Mouse (Mus musculus): ENCODE measurements around the gene Hyou1. TPM values are rescaled to one million over a fixed set of nuclear protein-coding genes. Genes with fewer than 3 reads are reported as not detected.
"Not testable (repeated sequence)": the region's sequence is repeated elsewhere in the genome, so short reads cannot be mapped to it uniquely, and the experiment has no call there.

Gene Hyou1
- polyA plus RNA-seq, 1 experiment from 2014 or later = 26.7 TPM

- no peak for ATAC-seq (ENCODE audit: low FRiP score)
- no peak overlapping the region for H3K9ac ChIP-seq
- H3K36me3 ChIP-seq (replicated peaks) = peaks cover 71% of the 10 kb centered on the region
- 77% methylated on average over 4 of the region's 4 CpGs for WGBS
- peaks cover 9% of the 10 kb centered on the region for H3K4me1 ChIP-seq
- H3K27ac ChIP-seq = no peak overlapping the region
- H3K27me3 ChIP-seq = no peaks in the 10 kb centered on the region
- no peak overlapping the region for H3K4me2 ChIP-seq
- no peaks in the 10 kb centered on the region for H3K9me3 ChIP-seq
- no peak overlapping the region for H3K4me3 ChIP-seq (replicated peaks)
Measured at GRCm38 (mm10) chr9:44357207-44357606, 22.1 kb upstream of the Hyou1 start.

- H3K27me3 ChIP-seq = no peaks in the 10 kb centered on the region
- peak within 1 kb of the TSS; percentile 66 for H3K27ac ChIP-seq
Measured at GRCm38 (mm10) chr9:44361190-44361917, 17.9 kb upstream of the Hyou1 start, which contains the start of gene Vps11. Gene Vps11 (minus strand): TSS chr9:44361670.

GRCm38 (mm10) chr9:44361931-44362330 lies 17.4 kb upstream of the Hyou1 start:
- not testable (repeated sequence) for H3K27me3 ChIP-seq, H3K9ac ChIP-seq, H3K9me3 ChIP-seq, H3K4me1 ChIP-seq
- H3K4me2 ChIP-seq = peak overlapping the region; percentile 88
- peak overlapping the region; percentile 66 for H3K27ac ChIP-seq
- H3K36me3 ChIP-seq (replicated peaks) = peaks cover 24% of the 10 kb centered on the region
- ATAC-seq (ENCODE audit: low FRiP score) = 0 out of 2 replicates have a peak, but pooled peaks have one; percentile 6
- peak overlapping the region; percentile 76 for H3K4me3 ChIP-seq (replicated peaks)
- 44% methylated on average over 4 of the region's 4 CpGs for WGBS

More at GRCm38 (mm10) chr9:44361190-44361917, 17.9 kb upstream of the Hyou1 start, which contains the start of gene Vps11:
- Histone ChIP-seq H3K9ac (peak within 1 kb of the TSS; percentile 66), H3K9me3 (no peaks in the 10 kb centered on the region), H3K4me3 (replicated peaks) (peak within 1 kb of the TSS; percentile 76), H3K4me2 (peak within 1 kb of the TSS; percentile 88), H3K4me1 (peaks cover 9% of the 10 kb centered on the region), H3K36me3 (replicated peaks) (peaks cover 30% of the 10 kb centered on the region)
- peak; percentile 95 for ATAC-seq (ENCODE audit: low FRiP score)
- under 1% methylated on average over 44 of the region's 44 CpGs for WGBS

- Histone ChIP-seq H3K4me1 (peaks cover 9% of the 10 kb centered on the region), H3K27ac (no peak overlapping the region), H3K4me3 (replicated peaks) (no peak overlapping the region), H3K9me3 (no peaks in the 10 kb centered on the region), H3K36me3 (replicated peaks) (peaks cover 2% of the 10 kb centered on the region), H3K27me3 (no peaks in the 10 kb centered on the region), H3K9ac (no peak overlapping the region), H3K4me2 (no peak overlapping the region)
- ATAC-seq (ENCODE audit: low FRiP score) = no peak
- 62% methylated on average over 3 of the region's 3 CpGs for WGBS
Measured at GRCm38 (mm10) chr9:44364480-44364879, 14.8 kb upstream of the Hyou1 start.

- Histone ChIP-seq H3K27me3 (no peaks in the 10 kb centered on the region), H3K4me2 (no peak overlapping the region), H3K36me3 (replicated peaks) (no peaks in the 10 kb centered on the region), H3K4me1 (peaks cover 2% of the 10 kb centered on the region), H3K9me3 (no peaks in the 10 kb centered on the region), H3K4me3 (replicated peaks) (no peak overlapping the region), H3K9ac (no peak overlapping the region), H3K27ac (no peak overlapping the region)
- ATAC-seq (ENCODE audit: low FRiP score) = no peak
Measured at GRCm38 (mm10) chr9:44373386-44373785, 5.9 kb upstream of the Hyou1 start.

- no peak for ATAC-seq (ENCODE audit: low FRiP score)
Measured at GRCm38 (mm10) chr9:44376141-44376540, 3.1 kb upstream of the Hyou1 start.

GRCm38 (mm10) chr9:44377335-44377734 lies 2.0 kb upstream of the Hyou1 start:
- not testable (repeated sequence) for H3K4me2 ChIP-seq; H3K4me3 ChIP-seq (replicated peaks); ATAC-seq (ENCODE audit: low FRiP score); H3K9me3 ChIP-seq; H3K27me3 ChIP-seq; H3K27ac ChIP-seq; H3K9ac ChIP-seq
- Histone ChIP-seq H3K4me1 (peaks cover 17% of the 10 kb centered on the region), H3K36me3 (replicated peaks) (peaks cover 12% of the 10 kb centered on the region)
- WGBS = 85% methylated on average over 2 of the region's 2 CpGs

More at GRCm38 (mm10) chr9:44376141-44376540, 3.1 kb upstream of the Hyou1 start:
- no peak overlapping the region for H3K27ac ChIP-seq
- no peak overlapping the region for H3K4me3 ChIP-seq (replicated peaks)
- no peaks in the 10 kb centered on the region for H3K9me3 ChIP-seq
- H3K9ac ChIP-seq = no peak overlapping the region
- no peak overlapping the region for H3K4me2 ChIP-seq
- H3K36me3 ChIP-seq (replicated peaks) = peaks cover under 1% of the 10 kb centered on the region; the same call in 1 of the 2 replicates
- 93% methylated on average over 6 of the region's 6 CpGs for WGBS
- peaks cover 17% of the 10 kb centered on the region for H3K4me1 ChIP-seq
- no peaks in the 10 kb centered on the region for H3K27me3 ChIP-seq

GRCm38 (mm10) chr9:44378153-44378730 lies 1.0 kb upstream of the Hyou1 start:
- Histone ChIP-seq H3K9me3 (no peaks in the 10 kb centered on the region), H3K4me2 (peak overlapping the region; percentile 97), H3K27ac (peak overlapping the region; percentile 85; the same call in 1 of the 2 replicates), H3K27me3 (no peaks in the 10 kb centered on the region), H3K4me1 (peaks cover 17% of the 10 kb centered on the region), H3K9ac (peak overlapping the region; percentile 60), H3K36me3 (replicated peaks) (peaks cover 21% of the 10 kb centered on the region), H3K4me3 (replicated peaks) (peak overlapping the region; percentile 90)
- ATAC-seq (ENCODE audit: low FRiP score) = no peak
- 93% methylated on average over 5 of the region's 5 CpGs for WGBS

- Histone ChIP-seq H3K4me3 (replicated peaks) (peak overlapping the region; percentile 90), H3K4me1 (peaks cover 17% of the 10 kb centered on the region), H3K9ac (peak overlapping the region; percentile 92), H3K27ac (peak overlapping the region; percentile 80), H3K27me3 (no peaks in the 10 kb centered on the region), H3K4me2 (peak overlapping the region; percentile 97), H3K9me3 (no peaks in the 10 kb centered on the region), H3K36me3 (replicated peaks) (peaks cover 38% of the 10 kb centered on the region)
- 12% methylated on average over 15 of the region's 15 CpGs for WGBS
- ATAC-seq (ENCODE audit: low FRiP score) = peak; percentile 15
Measured at GRCm38 (mm10) chr9:44379862-44380261, 572 bp downstream of the Hyou1 start.

GRCm38 (mm10) chr9:44384596-44384995 lies 5.3 kb downstream of the Hyou1 start:
- H3K27me3 ChIP-seq = no peaks in the 10 kb centered on the region
- H3K4me2 ChIP-seq = no peak overlapping the region
- no peaks in the 10 kb centered on the region for H3K9me3 ChIP-seq
- no peak overlapping the region for H3K4me3 ChIP-seq (replicated peaks)
- H3K36me3 ChIP-seq (replicated peaks) = peaks cover 85% of the 10 kb centered on the region
- H3K27ac ChIP-seq = no peak overlapping the region
- WGBS = 94% methylated on average over 13 of the region's 13 CpGs
- peaks cover 12% of the 10 kb centered on the region for H3K4me1 ChIP-seq
- no peak overlapping the region for H3K9ac ChIP-seq
- no peak for ATAC-seq (ENCODE audit: low FRiP score)

GRCm38 (mm10) chr9:44387221-44387620 lies 7.9 kb downstream of the Hyou1 start:
- H3K27me3 ChIP-seq = no peaks in the 10 kb centered on the region
- H3K4me1 ChIP-seq = no peaks in the 10 kb centered on the region
- ATAC-seq (ENCODE audit: low FRiP score) = no peak
- H3K36me3 ChIP-seq (replicated peaks) = peaks cover 97% of the 10 kb centered on the region
- no peaks in the 10 kb centered on the region for H3K9me3 ChIP-seq
- no peak overlapping the region for H3K9ac ChIP-seq
- H3K4me3 ChIP-seq (replicated peaks) = no peak overlapping the region
- no peak overlapping the region for H3K4me2 ChIP-seq
- no peak overlapping the region for H3K27ac ChIP-seq
- 84% methylated on average over 3 of the region's 3 CpGs for WGBS

GRCm38 (mm10) chr9:44389273-44389672 lies 10.0 kb downstream of the Hyou1 start:
- no peaks in the 10 kb centered on the region for H3K4me1 ChIP-seq
- WGBS = 67% methylated on average over 8 of the region's 8 CpGs
- H3K4me3 ChIP-seq (replicated peaks) = no peak overlapping the region
- ATAC-seq (ENCODE audit: low FRiP score) = no peak
- no peaks in the 10 kb centered on the region for H3K27me3 ChIP-seq
- no peak overlapping the region for H3K27ac ChIP-seq
- no peak overlapping the region for H3K9ac ChIP-seq
- H3K36me3 ChIP-seq (replicated peaks) = peaks cover 86% of the 10 kb centered on the region
- H3K4me2 ChIP-seq = no peak overlapping the region
- no peaks in the 10 kb centered on the region for H3K9me3 ChIP-seq

Measured in forebrain, embryonic 12.5 days (tissue).